Mouse (Mus musculus) kidney, postnatal 4 days (tissue): ENCODE measurements around the gene Olfr465-ps1.

Experiments
- DNase-seq, 2 experiments: peaks; one replicate each; pipeline ENCODE4 v3.0.0; 2021; ENCODE audit warnings: mixed read lengths in 2 of 2

The Olfr465-ps1 gene

DNA sequence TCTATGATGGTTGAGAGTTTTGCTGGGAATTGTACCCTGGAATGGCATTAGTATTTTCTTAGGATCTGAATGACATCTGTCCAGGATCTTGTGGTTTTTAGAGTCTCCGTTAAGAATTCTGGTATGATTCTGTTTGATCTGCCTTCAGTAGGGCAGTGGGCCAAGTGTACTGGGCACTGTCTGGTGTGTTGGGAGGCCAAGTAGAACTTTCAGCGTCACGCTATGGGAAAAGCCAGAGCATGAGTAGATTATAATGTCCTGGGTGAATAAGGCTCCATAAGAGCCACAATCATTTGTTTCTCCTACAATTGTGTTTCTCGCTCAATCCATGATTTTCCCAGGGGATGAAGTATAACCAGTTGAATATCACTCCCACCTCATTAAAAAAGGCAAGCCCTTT is at the start of gene Olfr465-ps1:
TSS of gene Olfr465-ps1 (plus strand) at position 301 of the 400 bp plus-strand sequence.
- DNase-seq, result no peak

- DNase-seq, result no peak
Observed at GRCm38 (mm10) chr13:65095923-65096322, 42.0 kb upstream of the Olfr465-ps1 start.

GRCm38 (mm10) chr13:65097018-65097417 is 40.9 kb upstream of the Olfr465-ps1 start:
- DNase-seq, result no peak

- no peak for DNase-seq
Observed at GRCm38 (mm10) chr13:65100678-65101077, 37.2 kb upstream of the Olfr465-ps1 start.

- DNase-seq, result no peak
Observed at GRCm38 (mm10) chr13:65101232-65101631, 36.7 kb upstream of the Olfr465-ps1 start.

- peak; percentile 16 to 47 for DNase-seq
Observed at GRCm38 (mm10) chr13:65111961-65112360, 25.9 kb upstream of the Olfr465-ps1 start.

GRCm38 (mm10) chr13:65112459-65113110 is 25.3 kb upstream of the Olfr465-ps1 start, which contains the start of gene Mfsd14b:
Mfsd14b (minus strand) TSS chr13:65112975.
- DNase-seq, result peak; percentile 92 to 94

DNA sequence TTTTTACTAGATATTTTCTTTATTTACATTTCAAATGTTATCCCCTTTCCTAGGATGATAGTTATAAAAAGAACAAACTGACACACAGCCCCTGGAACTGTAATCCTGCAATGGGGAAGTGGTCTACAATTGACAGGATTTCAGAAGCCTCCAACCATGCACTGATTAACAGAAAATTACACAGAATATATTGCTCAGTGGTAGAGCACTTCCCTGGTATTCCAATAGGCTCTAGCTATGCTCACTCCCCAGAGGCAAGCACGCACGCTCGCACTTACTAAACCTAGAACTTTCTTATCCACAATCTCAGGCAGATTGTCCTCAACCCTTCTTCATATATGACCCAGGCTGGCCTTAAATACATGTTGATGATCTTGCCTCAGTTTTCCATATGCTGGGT is 24.6 kb upstream of the Olfr465-ps1 start:
- peak in 1 of 2 experiments; percentile 10 for DNase-seq

DNA sequence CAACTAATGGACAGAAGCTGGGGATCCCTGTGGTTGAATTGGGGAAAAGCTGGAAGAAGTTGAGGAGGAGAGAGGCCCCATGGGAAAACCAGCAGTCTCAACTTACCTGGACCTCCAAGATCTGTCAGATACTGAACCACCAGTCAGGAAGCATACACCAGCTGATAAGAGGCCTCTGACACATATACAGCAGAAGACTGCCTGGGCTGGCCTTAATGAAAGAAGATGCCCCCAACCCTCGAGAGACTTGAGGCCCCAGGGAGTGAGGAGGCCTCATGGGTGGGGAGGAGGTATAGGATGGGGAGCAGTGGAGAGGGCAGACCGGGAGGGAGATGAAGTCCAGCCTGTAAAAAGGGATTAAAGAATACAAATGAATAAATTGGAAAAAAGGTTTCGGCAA is 16.9 kb upstream of the Olfr465-ps1 start:
- DNase-seq, result no peak

- DNase-seq, result no peak
Observed at GRCm38 (mm10) chr13:65122111-65122510, 15.8 kb upstream of the Olfr465-ps1 start.

GRCm38 (mm10) chr13:65127063-65127847 is 10.6 kb upstream of the Olfr465-ps1 start:
- DNase-seq, result no peak

DNA sequence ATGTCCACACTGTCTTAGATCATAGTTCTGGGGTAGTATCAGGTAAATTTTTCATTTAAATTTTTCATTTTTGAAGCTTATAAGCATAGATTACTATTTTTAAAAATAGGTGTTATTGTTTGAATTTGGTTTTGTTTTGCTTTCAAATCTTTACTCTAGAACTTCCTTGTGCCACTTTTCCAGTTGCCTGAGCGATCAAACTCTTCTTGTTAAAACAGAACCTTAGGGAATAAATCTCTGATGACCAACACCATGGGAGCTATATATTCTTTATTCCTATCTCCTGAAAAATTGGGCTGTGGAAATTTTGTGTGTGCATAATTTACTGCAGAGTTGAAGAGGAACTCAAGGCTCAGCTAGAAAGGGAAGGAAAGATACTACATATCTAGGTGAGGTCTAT is 12.1 kb downstream of the Olfr465-ps1 start, which contains the start of gene Olfr466:
TSS of gene Olfr466 (plus strand) at position 301 of the 400 bp plus-strand sequence.
- DNase-seq, result no peak

- no peak for DNase-seq
Observed at GRCm38 (mm10) chr13:65174102-65174501, 36.2 kb downstream of the Olfr465-ps1 start.

- peak; percentile 57 to 61 for DNase-seq
Observed at GRCm38 (mm10) chr13:65175734-65176471, 38.0 kb downstream of the Olfr465-ps1 start.

GRCm38 (mm10) chr13:65176472-65177091 is 38.7 kb downstream of the Olfr465-ps1 start:
- DNase-seq, result no peak
